Mouse (Mus musculus): ENCODE measurements around the gene Tet3. TPM values are rescaled to one million over a fixed set of nuclear protein-coding genes. Genes with fewer than 3 reads are reported as not detected.

Tet3 gene
- polyA plus RNA-seq, 1 experiment from 2014 or later = 52.2 TPM

- 95% methylated on average over 10 of the region's 10 CpGs for WGBS
- no peaks in the 10 kb centered on the region for H3K4me1 ChIP-seq (replicated peaks; ENCODE audit: control insufficient read depth, insufficient read depth, low read length)
- no peaks in the 10 kb centered on the region for H3K9me3 ChIP-seq (ENCODE audit: control insufficient read depth, low read length)
- no peak overlapping the region for H3K27ac ChIP-seq
- DNase-seq (ENCODE audit: low spot score) (no peak), ATAC-seq (ENCODE audit: low FRiP score) (no peak)
- H3K9ac ChIP-seq = no peak overlapping the region
- H3K4me2 ChIP-seq (replicated peaks) = no peak overlapping the region
- peaks cover 14% of the 10 kb centered on the region; the same call in 1 of the 2 replicates for H3K36me3 ChIP-seq (replicated peaks; ENCODE audit: control insufficient read depth, insufficient read depth)
- H3K27me3 ChIP-seq (ENCODE audit: control insufficient read depth, insufficient read depth, low read length) = no peaks in the 10 kb centered on the region
- H3K4me3 ChIP-seq (replicated peaks; ENCODE audit: low read length) = no peak overlapping the region
Measured at GRCm38 (mm10) chr6:83499078-83499477, 40.2 kb upstream of the Tet3 start.

GRCm38 (mm10) chr6:83496753-83497710 is 38.1 kb upstream of the Tet3 start:
- Histone ChIP-seq H3K4me2 (replicated peaks) (no peak overlapping the region), H3K9me3 (ENCODE audit: control insufficient read depth, low read length) (no peaks in the 10 kb centered on the region), H3K27me3 (ENCODE audit: control insufficient read depth, insufficient read depth, low read length) (no peaks in the 10 kb centered on the region), H3K27ac (no peak overlapping the region), H3K4me3 (replicated peaks; ENCODE audit: low read length) (no peak overlapping the region), H3K4me1 (replicated peaks; ENCODE audit: control insufficient read depth, insufficient read depth, low read length) (no peaks in the 10 kb centered on the region), H3K36me3 (replicated peaks; ENCODE audit: control insufficient read depth, insufficient read depth) (peaks cover 22% of the 10 kb centered on the region), H3K9ac (no peak overlapping the region)
- ATAC-seq (ENCODE audit: low FRiP score) (no peak), DNase-seq (ENCODE audit: low spot score) (no peak)
- WGBS = 86% methylated on average over 22 of the region's 22 CpGs

- no peak overlapping the region for H3K4me2 ChIP-seq (replicated peaks)
- no peak overlapping the region for H3K4me3 ChIP-seq (replicated peaks; ENCODE audit: low read length)
- no peaks in the 10 kb centered on the region for H3K27me3 ChIP-seq (ENCODE audit: control insufficient read depth, insufficient read depth, low read length)
- DNase-seq (ENCODE audit: low spot score) = no peak
- H3K27ac ChIP-seq = no peak overlapping the region
- no peaks in the 10 kb centered on the region for H3K9me3 ChIP-seq (ENCODE audit: control insufficient read depth, low read length)
- no peaks in the 10 kb centered on the region for H3K4me1 ChIP-seq (replicated peaks; ENCODE audit: control insufficient read depth, insufficient read depth, low read length)
- peaks cover 28% of the 10 kb centered on the region for H3K36me3 ChIP-seq (replicated peaks; ENCODE audit: control insufficient read depth, insufficient read depth)
- WGBS = 90% methylated on average over 9 of the region's 9 CpGs
- H3K9ac ChIP-seq = no peak overlapping the region
- ATAC-seq (ENCODE audit: low FRiP score) = no peak
Measured at GRCm38 (mm10) chr6:83496009-83496752, 37.3 kb upstream of the Tet3 start.

- Histone ChIP-seq H3K27ac (no peak overlapping the region), H3K4me2 (replicated peaks) (no peak overlapping the region), H3K9me3 (ENCODE audit: control insufficient read depth, low read length) (no peaks in the 10 kb centered on the region), H3K4me1 (replicated peaks; ENCODE audit: control insufficient read depth, insufficient read depth, low read length) (no peaks in the 10 kb centered on the region), H3K36me3 (replicated peaks; ENCODE audit: control insufficient read depth, insufficient read depth) (peaks cover 74% of the 10 kb centered on the region), H3K9ac (no peak overlapping the region), H3K4me3 (replicated peaks; ENCODE audit: low read length) (no peak overlapping the region), H3K27me3 (ENCODE audit: control insufficient read depth, insufficient read depth, low read length) (no peaks in the 10 kb centered on the region)
- DNase-seq (ENCODE audit: low spot score) (no peak), ATAC-seq (ENCODE audit: low FRiP score) (no peak)
- 93% methylated on average over 4 of the region's 4 CpGs for WGBS
Measured at GRCm38 (mm10) chr6:83490622-83491021, 31.7 kb upstream of the Tet3 start.

- 93% methylated on average over 5 of the region's 5 CpGs for whole genome bisulfite sequencing
- DNase-seq (ENCODE audit: low spot score) = no peak
- Histone ChIP-seq H3K9me3 (ENCODE audit: control insufficient read depth, low read length) (no peaks in the 10 kb centered on the region), H3K27me3 (ENCODE audit: control insufficient read depth, insufficient read depth, low read length) (no peaks in the 10 kb centered on the region), H3K4me3 (replicated peaks; ENCODE audit: low read length) (no peak overlapping the region), H3K36me3 (replicated peaks; ENCODE audit: control insufficient read depth, insufficient read depth) (peaks cover 77% of the 10 kb centered on the region), H3K4me1 (replicated peaks; ENCODE audit: control insufficient read depth, insufficient read depth, low read length) (no peaks in the 10 kb centered on the region), H3K9ac (no peak overlapping the region), H3K27ac (no peak overlapping the region), H3K4me2 (replicated peaks) (no peak overlapping the region)
- no peak for ATAC-seq (ENCODE audit: low FRiP score)
Measured at GRCm38 (mm10) chr6:83488200-83488599, 29.3 kb upstream of the Tet3 start.

- Histone ChIP-seq H3K36me3 (replicated peaks; ENCODE audit: control insufficient read depth, insufficient read depth) (peaks cover 81% of the 10 kb centered on the region), H3K4me1 (replicated peaks; ENCODE audit: control insufficient read depth, insufficient read depth, low read length) (no peaks in the 10 kb centered on the region), H3K4me2 (replicated peaks) (no peak overlapping the region), H3K9ac (no peak overlapping the region), H3K27ac (no peak overlapping the region), H3K4me3 (replicated peaks; ENCODE audit: low read length) (no peak overlapping the region), H3K27me3 (ENCODE audit: control insufficient read depth, insufficient read depth, low read length) (no peaks in the 10 kb centered on the region), H3K9me3 (ENCODE audit: control insufficient read depth, low read length) (no peaks in the 10 kb centered on the region)
- ATAC-seq (ENCODE audit: low FRiP score) (no peak), DNase-seq (ENCODE audit: low spot score) (no peak)
- WGBS = 90% methylated on average over 4 of the region's 4 CpGs
Measured at GRCm38 (mm10) chr6:83487298-83487697, 28.4 kb upstream of the Tet3 start.

GRCm38 (mm10) chr6:83485854-83486253 is 27.0 kb upstream of the Tet3 start:
- ATAC-seq (ENCODE audit: low FRiP score) (peak; percentile 60; the same call in 1 of the 2 replicates), DNase-seq (ENCODE audit: low spot score) (peak; percentile 31)
- WGBS = 60% methylated on average over 4 of the region's 4 CpGs

GRCm38 (mm10) chr6:83483776-83484175 is 24.9 kb upstream of the Tet3 start:
- DNase-seq (ENCODE audit: low spot score) (no peak), ATAC-seq (ENCODE audit: low FRiP score) (no peak)
- WGBS = 94% methylated on average over 7 of the region's 7 CpGs
- Histone ChIP-seq H3K27ac (no peak overlapping the region), H3K36me3 (replicated peaks; ENCODE audit: control insufficient read depth, insufficient read depth) (peaks cover 91% of the 10 kb centered on the region), H3K4me3 (replicated peaks; ENCODE audit: low read length) (no peak overlapping the region), H3K27me3 (ENCODE audit: control insufficient read depth, insufficient read depth, low read length) (no peaks in the 10 kb centered on the region), H3K9me3 (ENCODE audit: control insufficient read depth, low read length) (no peaks in the 10 kb centered on the region), H3K9ac (no peak overlapping the region), H3K4me1 (replicated peaks; ENCODE audit: control insufficient read depth, insufficient read depth, low read length) (no peaks in the 10 kb centered on the region), H3K4me2 (replicated peaks) (no peak overlapping the region)

More at GRCm38 (mm10) chr6:83485854-83486253, 27.0 kb upstream of the Tet3 start:
- Histone ChIP-seq H3K9me3 (ENCODE audit: control insufficient read depth, low read length) (no peaks in the 10 kb centered on the region), H3K36me3 (replicated peaks; ENCODE audit: control insufficient read depth, insufficient read depth) (peaks cover 89% of the 10 kb centered on the region), H3K27me3 (ENCODE audit: control insufficient read depth, insufficient read depth, low read length) (no peaks in the 10 kb centered on the region), H3K4me2 (replicated peaks) (no peak overlapping the region), H3K9ac (no peak overlapping the region), H3K4me3 (replicated peaks; ENCODE audit: low read length) (no peak overlapping the region), H3K27ac (no peak overlapping the region), H3K4me1 (replicated peaks; ENCODE audit: control insufficient read depth, insufficient read depth, low read length) (no peaks in the 10 kb centered on the region)

- no peak overlapping the region for H3K4me3 ChIP-seq (replicated peaks; ENCODE audit: low read length)
- H3K4me1 ChIP-seq (replicated peaks; ENCODE audit: control insufficient read depth, insufficient read depth, low read length) = no peaks in the 10 kb centered on the region
- H3K36me3 ChIP-seq (replicated peaks; ENCODE audit: control insufficient read depth, insufficient read depth) = peaks cover 90% of the 10 kb centered on the region
- no peak overlapping the region for H3K4me2 ChIP-seq (replicated peaks)
- 77% methylated on average over 10 of the region's 10 CpGs for whole genome bisulfite sequencing
- H3K9ac ChIP-seq = no peak overlapping the region
- no peak for DNase-seq (ENCODE audit: low spot score)
- ATAC-seq (ENCODE audit: low FRiP score) = no peak
- H3K9me3 ChIP-seq (ENCODE audit: control insufficient read depth, low read length) = no peaks in the 10 kb centered on the region
- no peak overlapping the region for H3K27ac ChIP-seq
- H3K27me3 ChIP-seq (ENCODE audit: control insufficient read depth, insufficient read depth, low read length) = no peaks in the 10 kb centered on the region
Measured at GRCm38 (mm10) chr6:83482418-83483085, 23.7 kb upstream of the Tet3 start.

All from hindbrain, embryonic 14.5 days (tissue).